In the genomic region with DNA sequence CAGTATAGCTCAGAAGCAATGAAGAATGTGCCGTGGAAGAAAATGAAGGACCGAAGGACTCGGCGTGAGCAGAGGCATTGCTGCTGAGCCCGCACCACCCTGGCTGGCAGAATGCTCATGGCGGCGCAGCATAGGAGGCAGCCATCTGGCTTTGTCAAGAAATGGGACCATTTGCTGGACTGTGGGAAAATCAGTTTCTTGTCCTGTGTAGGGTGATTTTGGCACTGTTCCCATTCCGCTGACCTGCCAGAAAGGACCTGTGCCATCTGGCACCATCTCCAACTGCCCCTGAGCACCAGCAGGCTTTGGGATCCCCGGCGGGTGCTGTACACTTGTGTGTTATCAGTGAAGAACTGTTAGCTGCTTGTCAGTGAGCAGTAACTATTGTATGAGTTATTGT, we compare ENCODE assay signal across 9 mouse cellular contexts. TPM values are rescaled to one million over a fixed set of nuclear protein-coding genes. Genes with fewer than 3 reads are reported as not detected.
DNase-seq lines count a peak whose midpoint lies in the region; ATAC-seq and TF ChIP-seq lines count a peak whose summit lies in the region.
"Had no signal": no experiment of that assay in that cellular context is flagged by ENCODE, and none has a peak within 500 bp of the region (broad histone marks: within the 10 kb centered on the region; RNA-seq: fewer than 3 reads in every experiment).

No protein-coding gene starts in this region.

- H3K9ac ChIP-seq in intestine, embryonic 14.5 days (ENCODE audit: low read length), result no peak overlapping the region
- no peak overlapping the region for H3K9ac ChIP-seq in intestine, postnatal 0 days (ENCODE audit: low read depth, low read length)
- no peak overlapping the region for H3K9ac ChIP-seq in heart, embryonic 13.5 days
- no peak overlapping the region for H3K9ac ChIP-seq in stomach, embryonic 14.5 days (replicated peaks; ENCODE audit: low read depth, low read length)
- H3K9ac ChIP-seq: limb, embryonic 13.5 days had no signal

- H3K27me3 ChIP-seq in intestine, embryonic 14.5 days (replicated peaks; ENCODE audit: control insufficient read depth, insufficient read depth, low read length), result no peaks in the 10 kb centered on the region
- no peaks in the 10 kb centered on the region for H3K27me3 ChIP-seq in intestine, postnatal 0 days (replicated peaks; ENCODE audit: control insufficient read depth, insufficient read depth, low read length)
- H3K27me3 ChIP-seq in heart, embryonic 13.5 days (replicated peaks), result no peaks in the 10 kb centered on the region
- H3K27me3 ChIP-seq in stomach, embryonic 14.5 days (ENCODE audit: control insufficient read depth, insufficient read depth, low read length), result no peaks in the 10 kb centered on the region
- H3K27me3 ChIP-seq: limb, embryonic 13.5 days had no signal

- H3K4me2 ChIP-seq in intestine, embryonic 14.5 days (ENCODE audit: low read length), result no peak overlapping the region
- H3K4me2 ChIP-seq in intestine, postnatal 0 days (replicated peaks; ENCODE audit: low read depth), result no peak overlapping the region
- no peak overlapping the region for H3K4me2 ChIP-seq in heart, embryonic 13.5 days
- no peak overlapping the region for H3K4me2 ChIP-seq in stomach, embryonic 14.5 days (replicated peaks; ENCODE audit: low read depth, low read length)
- H3K4me2 ChIP-seq: limb, embryonic 13.5 days had no signal

- H3K4me3 ChIP-seq in intestine, embryonic 14.5 days (ENCODE audit: low read depth, low read length), result no peak overlapping the region
- no peak overlapping the region for H3K4me3 ChIP-seq in intestine, postnatal 0 days (ENCODE audit: low read depth, low read length)
- H3K4me3 ChIP-seq in heart, embryonic 13.5 days, result no peak overlapping the region
- H3K4me3 ChIP-seq in stomach, embryonic 14.5 days (ENCODE audit: low read depth, low read length), result no peak overlapping the region
- H3K4me3 ChIP-seq: limb, embryonic 13.5 days had no signal

- H3K36me3 ChIP-seq in intestine, embryonic 14.5 days (ENCODE audit: control insufficient read depth, insufficient read depth, low read length), result peaks cover 29% of the 10 kb centered on the region
- peaks cover 20% of the 10 kb centered on the region for H3K36me3 ChIP-seq in intestine, postnatal 0 days (ENCODE audit: control insufficient read depth, insufficient read depth)
- peaks cover 43% of the 10 kb centered on the region for H3K36me3 ChIP-seq in heart, embryonic 13.5 days
- peaks cover 21% of the 10 kb centered on the region; the same call in 1 of the 2 replicates for H3K36me3 ChIP-seq in stomach, embryonic 14.5 days (ENCODE audit: control insufficient read depth, insufficient read depth, low read length)

- peaks cover 24% of the 10 kb centered on the region for H3K4me1 ChIP-seq in intestine, embryonic 14.5 days (replicated peaks; ENCODE audit: control insufficient read depth, insufficient read depth, low read length)
- H3K4me1 ChIP-seq in intestine, postnatal 0 days (replicated peaks; ENCODE audit: control insufficient read depth, insufficient read depth, low read length), result no peaks in the 10 kb centered on the region
- peaks cover 28% of the 10 kb centered on the region for H3K4me1 ChIP-seq in heart, embryonic 13.5 days
- peaks cover 23% of the 10 kb centered on the region for H3K4me1 ChIP-seq in stomach, embryonic 14.5 days (ENCODE audit: control insufficient read depth, insufficient read depth, low read length)

- no peaks in the 10 kb centered on the region for H3K9me3 ChIP-seq in intestine, embryonic 14.5 days (ENCODE audit: control insufficient read depth, low read length)
- H3K9me3 ChIP-seq in intestine, postnatal 0 days (ENCODE audit: control insufficient read depth), result no peaks in the 10 kb centered on the region
- no peaks in the 10 kb centered on the region for H3K9me3 ChIP-seq in heart, embryonic 13.5 days
- no peaks in the 10 kb centered on the region for H3K9me3 ChIP-seq in stomach, embryonic 14.5 days (ENCODE audit: control insufficient read depth, low read depth, low read length)
- H3K9me3 ChIP-seq: limb, embryonic 13.5 days had no signal

- TF ChIP-seq CTCF in intestine, postnatal 0 days (IDR thresholded peaks at IDR 0.05; ENCODE audit: low read depth), result no peak

- no peak; the same call in 1 of the 2 replicates for ATAC-seq in intestine, embryonic 14.5 days (replicated peaks; ENCODE audit: low FRiP score, low TSS enrichment, low read depth)
- no peak; the same call in 1 of the 2 replicates for ATAC-seq in intestine, postnatal 0 days
- no peak for ATAC-seq in heart, embryonic 13.5 days (ENCODE audit: extremely low read depth, insufficient number of reproducible peaks, low FRiP score, low TSS enrichment)
- ATAC-seq in stomach, embryonic 14.5 days (ENCODE audit: insufficient number of reproducible peaks, insufficient read depth, low FRiP score, low read depth), result no peak

- no peak for DNase-seq in intestine, embryonic 14.5 days (ENCODE audit: low spot score)
- peak; percentile 95 for DNase-seq in brain, adult 2 months (ENCODE audit: low read depth, low spot score)
- peak; percentile 70 to 71 for DNase-seq in kidney, postnatal 36 days
- no peak for DNase-seq in gastrocnemius, adult 8-10 months (ENCODE audit: low spot score in 2 of 2)
- no peak for DNase-seq in embryo, embryonic 10 days (ENCODE audit: low spot score)

- peak overlapping the region; percentile 55; the same call in 1 of the 2 replicates for H3K27ac ChIP-seq in intestine, embryonic 14.5 days (ENCODE audit: low read depth)
- H3K27ac ChIP-seq in intestine, postnatal 0 days (ENCODE audit: low read depth, low read length), result no peak overlapping the region; the same call in 1 of the 2 replicates
- peak overlapping the region; percentile 71 for H3K27ac ChIP-seq in heart, embryonic 13.5 days (replicated peaks)
- H3K27ac ChIP-seq in stomach, embryonic 14.5 days (ENCODE audit: low read length), result peak overlapping the region; percentile 88; the same call in 1 of the 2 replicates
- H3K27ac ChIP-seq: limb, embryonic 13.5 days had no signal

- WGBS in intestine, embryonic 14.5 days, result 89% methylated on average over 10 of the region's 10 CpGs
- 88% methylated on average over 10 of the region's 10 CpGs for WGBS in intestine, postnatal 0 days
- WGBS in heart, embryonic 13.5 days, result 75% methylated on average over 10 of the region's 10 CpGs
- 84% methylated on average over 10 of the region's 10 CpGs for WGBS in stomach, embryonic 14.5 days

RNA-seq across cellular contexts. Expression of a gene that starts 52.8 kb away (rescaled TPM):
- polyA plus RNA-seq in intestine, embryonic 14.5 days (2014; fragmentation: Nextera tagmentation; extraction: Ambion mirVana), result 26.9 and 27.5 TPM in 2 replicates
- polyA plus RNA-seq in intestine, postnatal 0 days (2015; fragmentation: Nextera tagmentation; extraction: Ambion mirVana), result 10.8 and 11.1 TPM in 2 replicates
- 12.2 and 12.7 TPM in 2 replicates for polyA plus RNA-seq in heart, embryonic 13.5 days (2015; fragmentation: Nextera tagmentation; extraction: Ambion mirVana)
- 25.9 and 27.3 TPM in 2 replicates for polyA plus RNA-seq in stomach, embryonic 14.5 days (2014; fragmentation: Nextera tagmentation; extraction: Ambion mirVana)
- 10 to 100 TPM in 3 of 4 experiments, 1 to 10 TPM in 1; 8.2 to 11.8 (median 10.9) TPM for total RNA-seq in gastrocnemius, adult 8-10 months (2022)

RNA-seq across cellular contexts. Expression of a gene that starts 55.6 kb away (rescaled TPM):
- 89.9 and 94.5 TPM in 2 replicates for polyA plus RNA-seq in intestine, embryonic 14.5 days (2014; fragmentation: Nextera tagmentation; extraction: Ambion mirVana)
- 31.8 and 34.0 TPM in 2 replicates for polyA plus RNA-seq in intestine, postnatal 0 days (2015; fragmentation: Nextera tagmentation; extraction: Ambion mirVana)
- polyA plus RNA-seq in heart, embryonic 13.5 days (2015; fragmentation: Nextera tagmentation; extraction: Ambion mirVana), result 90.2 and 93.3 TPM in 2 replicates
- 89.2 and 96.4 TPM in 2 replicates for polyA plus RNA-seq in stomach, embryonic 14.5 days (2014; fragmentation: Nextera tagmentation; extraction: Ambion mirVana)
- 10 to 100 TPM; 46.6 to 49.7 (median 47.6) TPM for total RNA-seq in gastrocnemius, adult 8-10 months (2022)

Comparison
In these comparisons a context has a peak if more than half of its experiments do, and no peak if none do; other contexts are left out.
1. DNase-seq: peak in brain, adult 2 months (single experiment) and kidney, postnatal 36 days (2 of 2); none in intestine, embryonic 14.5 days (single experiment), gastrocnemius, adult 8-10 months (0 of 2) and embryo, embryonic 10 days (single experiment).